Mouse (Mus musculus) liver, embryonic 14.5 days (tissue): ENCODE data around the gene Kdm1b. TPM values are rescaled to one million over a fixed set of nuclear protein-coding genes. Genes with fewer than 3 reads are reported as not detected.

Experiments used
- ATAC-seq: fragments of 200-750 bp; cut with Nextera tagmentation; 2 replicates; pipeline ENCODE4 v1.8.0; 2017; ENCODE audit warnings: moderate number of reproducible peaks, mild to moderate bottlenecking, moderate library complexity; ENCODE audit not compliant: insufficient read depth
- DNase-seq, 3 experiments: peaks; one replicate each; pipeline ENCODE4 v3.0.0-alpha.2; 2012 to 2013; ENCODE audit warnings: low read depth in 3 of 3, low spot score in 3 of 3
- H3K27ac ChIP-seq: fragments of 300-500 bp; sonication (generic); 2 replicates; pipeline ENCODE4 v1.5.1; 2014; ENCODE audit warnings: moderate library complexity, mild to moderate bottlenecking, control low read depth, inconsistent platforms
- H3K27me3 ChIP-seq: fragments of 300-500 bp; sonication (generic); 2 replicates; pipeline ENCODE4 v1.6.1; 2014; ENCODE audit warnings: mild to moderate bottlenecking, low read length, moderate library complexity; ENCODE audit not compliant: control insufficient read depth, insufficient read depth
- H3K36me3 ChIP-seq: fragments of 300-500 bp; sonication (generic); replicated peaks from 2 replicates; pipeline ENCODE4 v1.6.1; 2014; ENCODE audit warnings: low read depth; ENCODE audit not compliant: control insufficient read depth, insufficient read depth
- H3K4me1 ChIP-seq, 2 experiments: fragments of 200-500 bp in 1 of 2; fragments of 300-500 bp in 1 of 2; sonication (generic) in 1 of 2; replicated peaks; 2 replicates each; pipeline ENCODE4 v1.6.1; 2012 to 2014; ENCODE audit warnings: antibody characterized with exemption in 1 of 2, inconsistent platforms in 1 of 2, low read length in 1 of 2; ENCODE audit not compliant: control insufficient read depth in 2 of 2, insufficient read depth in 2 of 2
- H3K4me2 ChIP-seq: fragments of 300-500 bp; sonication (generic); 2 replicates; pipeline ENCODE4 v1.6.1; 2014; ENCODE audit warnings: low read depth, mild to moderate bottlenecking, control low read depth, moderate library complexity
- H3K4me3 ChIP-seq, 2 experiments: fragments of 200-500 bp in 1 of 2; fragments of 300-500 bp in 1 of 2; sonication (generic) in 1 of 2; 2 replicates each; pipeline ENCODE4 v1.5.1; 2012 to 2014; ENCODE audit warnings: low read depth in 2 of 2, low read length in 2 of 2, mild to moderate bottlenecking in 2 of 2, control low read depth in 1 of 2, inconsistent platforms in 1 of 2, moderate library complexity in 1 of 2; ENCODE audit not compliant: insufficient read depth in 1 of 2
- H3K9ac ChIP-seq: fragments of 300-500 bp; sonication (generic); replicated peaks from 2 replicates; pipeline ENCODE4 v1.6.1; 2014; ENCODE audit warnings: mild to moderate bottlenecking, control low read depth, moderate library complexity
- H3K9me3 ChIP-seq: fragments of 300-500 bp; sonication (generic); 2 replicates; pipeline ENCODE4 v1.6.1; 2016; ENCODE audit warnings: low read length, mixed read lengths; ENCODE audit not compliant: control insufficient read depth
- CTCF ChIP-seq: IDR thresholded peaks from 2 replicates; pipeline ENCODE4 v1.5.1; 2016; ENCODE audit warnings: antibody characterized with exemption, low read depth, control low read depth
- EP300 ChIP-seq: IDR thresholded peaks from 2 replicates; pipeline ENCODE4 v1.6.1; 2016; ENCODE audit warnings: antibody characterized with exemption, low read depth
- WGBS: fragments of 180-500 bp; shearing (Covaris S2); extraction: QIAGEN DNeasy Blood & Tissue Kit; methylation state at CpG from one replicate; pipeline ENCODE4 v1.1.7; 2014; ENCODE audit not compliant: insufficient replicate concordance; 5-methylcytosine and 5-hydroxymethylcytosine counted together
- polyA plus RNA-seq, 2 experiments: library from polyadenylated mRNA; depleted of rRNA in 1 of 2; stranded (reverse) in 1 of 2; unstranded in 1 of 2; fragments of >200 nt; fragmentation: Nextera tagmentation in 1 of 2; extraction: Ambion mirVana in 1 of 2; gene quantifications; 2 replicates each; pipeline versions ENCODE4 v1.2.1 to v1.2.3; 2012 to 2014

Kdm1b gene
- polyA plus RNA-seq, 2 experiments = 2.5 to 2.8 TPM

GRCm38 (mm10) chr13:47133058-47133457, 89.8 kb downstream of the Kdm1b start:
- Histone ChIP-seq H3K9ac (no peak overlapping the region), H3K36me3 (no peaks in the 10 kb centered on the region), H3K4me2 (no peak overlapping the region), H3K27me3 (no peaks in the 10 kb centered on the region), H3K4me1 (no peaks in the 10 kb centered on the region), H3K4me3 (no peak overlapping the region), H3K27ac (no peak overlapping the region), H3K9me3 (no peaks in the 10 kb centered on the region)
- DNase-seq = no peak
- no peak for ATAC-seq
- WGBS = 71% methylated on average over 8 of the region's 8 CpGs
- TF ChIP-seq EP300 (no peak), CTCF (no peak)

- Histone ChIP-seq H3K4me2 (no peak overlapping the region), H3K27ac (no peak overlapping the region), H3K4me3 (no peak overlapping the region), H3K27me3 (no peaks in the 10 kb centered on the region), H3K4me1 (no peaks in the 10 kb centered on the region), H3K36me3 (no peaks in the 10 kb centered on the region), H3K9ac (no peak overlapping the region), H3K9me3 (no peaks in the 10 kb centered on the region)
- WGBS = 78% methylated on average over 7 of the region's 7 CpGs
- no peak for DNase-seq
- no peak for TF ChIP-seq EP300
- TF ChIP-seq CTCF = no peak
- no peak for ATAC-seq
These were observed 91.5 kb downstream of the Kdm1b start for GRCm38 (mm10) chr13:47134836-47135235.

Other genes starting within 250 kb of the Kdm1b start
- 3.0 and 3.1 TPM in 2 replicates for gene Kif13a, start 113.6 kb upstream of the Kdm1b start, polyA plus RNA-seq (2012; rRNA removed)
- 2.1 and 3.2 TPM in 2 replicates for gene Kif13a, start 113.6 kb upstream of the Kdm1b start, polyA plus RNA-seq (2014; fragmentation: Nextera tagmentation; extraction: Ambion mirVana)
- gene Nhlrc1, start 28.6 kb upstream of the Kdm1b start, polyA plus RNA-seq (2012; rRNA removed) = 0.34 and 0.46 TPM in 2 replicates
- gene Nhlrc1, start 28.6 kb upstream of the Kdm1b start, polyA plus RNA-seq (2014; fragmentation: Nextera tagmentation; extraction: Ambion mirVana) = 0.50 and 0.71 TPM in 2 replicates
- gene Tpmt, start 1.2 kb downstream of the Kdm1b start, polyA plus RNA-seq (2012; rRNA removed) = 4.2 and 6.1 TPM in 2 replicates
- 12.0 and 13.8 TPM in 2 replicates for gene Tpmt, start 1.2 kb downstream of the Kdm1b start, polyA plus RNA-seq (2014; fragmentation: Nextera tagmentation; extraction: Ambion mirVana)
- gene Dek, start 62.7 kb downstream of the Kdm1b start, polyA plus RNA-seq (2012; rRNA removed) = 102 and 167 TPM in 2 replicates
- gene Dek, start 62.7 kb downstream of the Kdm1b start, polyA plus RNA-seq (2014; fragmentation: Nextera tagmentation; extraction: Ambion mirVana) = 330 and 359 TPM in 2 replicates
- gene Rnf144b, start 79.2 kb downstream of the Kdm1b start, polyA plus RNA-seq (2012; rRNA removed) = 1.4 and 1.6 TPM in 2 replicates
- gene Rnf144b, start 79.2 kb downstream of the Kdm1b start, polyA plus RNA-seq (2014; fragmentation: Nextera tagmentation; extraction: Ambion mirVana) = 1.9 and 2.2 TPM in 2 replicates